Mouse (Mus musculus) stomach, postnatal 0 days (tissue): Measurements from ENCODE around the gene Gm884.

Experiments used
- CTCF ChIP-seq: IDR thresholded peaks from 2 replicates; pipeline ENCODE4 v1.5.1; 2016; ENCODE audit warnings: antibody characterized with exemption, low read depth, mild to moderate bottlenecking, moderate library complexity
- EP300 ChIP-seq: optimal IDR thresholded peaks from 2 replicates; pipeline ENCODE3; 2016; ENCODE audit warnings: antibody characterized with exemption

GRCm38 (mm10) chr11:103651426-103651825 is 30.5 kb upstream of the Gm884 start:
- TF ChIP-seq CTCF (no peak), EP300 (no peak)
